Mouse (Mus musculus) liver, embryonic 16.5 days (tissue): ENCODE data around the gene Evl. TPM values are rescaled to one million over a fixed set of nuclear protein-coding genes. Genes with fewer than 3 reads are reported as not detected.

ENCODE experiments used
- ATAC-seq: fragments of 200-750 bp; cut with Nextera tagmentation; 2 replicates; pipeline ENCODE4 v1.8.0; 2017; ENCODE audit warnings: low read depth, mild to moderate bottlenecking, moderate number of reproducible peaks, moderate library complexity
- H3K27ac ChIP-seq: fragments of 300-500 bp; sonication (generic); 2 replicates; pipeline ENCODE4 v1.5.1; 2014; ENCODE audit warnings: mild to moderate bottlenecking, low read length
- H3K27me3 ChIP-seq: fragments of 300-500 bp; sonication (generic); 2 replicates; pipeline ENCODE4 v1.6.1; 2014; ENCODE audit warnings: low read depth, low read length, mixed read lengths; ENCODE audit not compliant: control insufficient read depth, insufficient read depth
- H3K36me3 ChIP-seq: fragments of 300-500 bp; sonication (generic); 2 replicates; pipeline ENCODE4 v1.6.1; 2014; ENCODE audit warnings: mild to moderate bottlenecking; ENCODE audit not compliant: control insufficient read depth, insufficient read depth
- H3K4me1 ChIP-seq: fragments of 300-500 bp; sonication (generic); 2 replicates; pipeline ENCODE4 v1.6.1; 2014; ENCODE audit warnings: low read depth, low read length, mixed read lengths; ENCODE audit not compliant: control insufficient read depth
- H3K4me2 ChIP-seq: fragments of 300-500 bp; sonication (generic); 2 replicates; pipeline ENCODE4 v1.6.1; 2014; ENCODE audit warnings: low read depth, low read length, mixed read lengths
- H3K4me3 ChIP-seq: fragments of 300-500 bp; sonication (generic); 2 replicates; pipeline ENCODE4 v1.5.1; 2014; ENCODE audit warnings: low read depth, mild to moderate bottlenecking, low read length
- H3K9ac ChIP-seq: fragments of 300-500 bp; sonication (generic); 2 replicates; pipeline ENCODE4 v1.6.1; 2014; ENCODE audit warnings: low read depth, low read length
- H3K9me3 ChIP-seq: fragments of 300-500 bp; sonication (generic); replicated peaks from 2 replicates; pipeline ENCODE4 v1.6.1; 2016; ENCODE audit warnings: low read length; ENCODE audit not compliant: control insufficient read depth
- WGBS: fragments of 180-500 bp; shearing (Covaris S2); extraction: QIAGEN DNeasy Blood & Tissue Kit; methylation state at CpG from one replicate; pipeline ENCODE4 v1.1.7; 2014; ENCODE audit not compliant: insufficient replicate concordance; 5-methylcytosine and 5-hydroxymethylcytosine counted together
- polyA plus RNA-seq: library from polyadenylated mRNA; unstranded; fragments of >200 nt; fragmentation: Nextera tagmentation; extraction: Ambion mirVana; gene quantifications from 2 replicates; pipeline ENCODE4 v1.2.1, GENCODE M21; 2015

Evl gene
- polyA plus RNA-seq, 1 experiment from 2014 or later, result 8.0 TPM

GRCm38 (mm10) chr12:108693592-108693991 lies 139.1 kb downstream of the Evl start:
- H3K27ac ChIP-seq, result no peak overlapping the region
- ATAC-seq, result no peak
- 59% methylated on average over 2 of the region's 2 CpGs for WGBS
- H3K4me3 ChIP-seq, result no peak overlapping the region
- H3K27me3 ChIP-seq, result no peaks in the 10 kb centered on the region
- no peaks in the 10 kb centered on the region for H3K36me3 ChIP-seq
- no peak overlapping the region for H3K9ac ChIP-seq
- no peaks in the 10 kb centered on the region for H3K9me3 ChIP-seq
- H3K4me1 ChIP-seq, result no peaks in the 10 kb centered on the region
- H3K4me2 ChIP-seq, result no peak overlapping the region

GRCm38 (mm10) chr12:108694223-108694622 lies 139.7 kb downstream of the Evl start:
- H3K27ac ChIP-seq, result no peak overlapping the region
- H3K36me3 ChIP-seq, result no peaks in the 10 kb centered on the region
- no peaks in the 10 kb centered on the region for H3K9me3 ChIP-seq
- H3K4me1 ChIP-seq, result no peaks in the 10 kb centered on the region
- ATAC-seq, result no peak
- H3K9ac ChIP-seq, result no peak overlapping the region
- 79% methylated on average over 1 of the region's 1 CpGs for WGBS
- no peaks in the 10 kb centered on the region for H3K27me3 ChIP-seq
- no peak overlapping the region for H3K4me2 ChIP-seq
- no peak overlapping the region for H3K4me3 ChIP-seq

- Histone ChIP-seq H3K4me1 (no peaks in the 10 kb centered on the region), H3K9ac (no peak overlapping the region), H3K4me3 (no peak overlapping the region), H3K27me3 (peaks cover 19% of the 10 kb centered on the region), H3K36me3 (no peaks in the 10 kb centered on the region), H3K27ac (no peak overlapping the region), H3K4me2 (no peak overlapping the region), H3K9me3 (no peaks in the 10 kb centered on the region)
- ATAC-seq, result no peak
- WGBS, result 66% methylated on average over 11 of the region's 11 CpGs
Observed at GRCm38 (mm10) chr12:108698697-108699471, 144.4 kb downstream of the Evl start.

- Histone ChIP-seq H3K36me3 (no peaks in the 10 kb centered on the region), H3K4me1 (no peaks in the 10 kb centered on the region), H3K27me3 (peaks cover 19% of the 10 kb centered on the region), H3K27ac (no peak overlapping the region), H3K9ac (no peak overlapping the region), H3K4me3 (no peak overlapping the region), H3K4me2 (no peak overlapping the region), H3K9me3 (no peaks in the 10 kb centered on the region)
- no peak for ATAC-seq
- WGBS, result 52% methylated on average over 10 of the region's 10 CpGs
Observed at GRCm38 (mm10) chr12:108699576-108699975, 145.1 kb downstream of the Evl start.

GRCm38 (mm10) chr12:108700037-108700436 lies 145.5 kb downstream of the Evl start:
- no peaks in the 10 kb centered on the region for H3K4me1 ChIP-seq
- H3K36me3 ChIP-seq, result no peaks in the 10 kb centered on the region
- 21% methylated on average over 5 of the region's 5 CpGs for WGBS
- no peaks in the 10 kb centered on the region for H3K9me3 ChIP-seq
- H3K27ac ChIP-seq, result no peak overlapping the region
- H3K9ac ChIP-seq, result no peak overlapping the region
- H3K4me3 ChIP-seq, result no peak overlapping the region
- no peak overlapping the region for H3K4me2 ChIP-seq
- ATAC-seq, result no peak
- H3K27me3 ChIP-seq, result peaks cover 19% of the 10 kb centered on the region

GRCm38 (mm10) chr12:108701221-108701620 lies 146.7 kb downstream of the Evl start:
- WGBS, result 32% methylated on average over 2 of the region's 2 CpGs
- no peak overlapping the region for H3K4me2 ChIP-seq
- H3K27me3 ChIP-seq, result peaks cover 19% of the 10 kb centered on the region
- H3K9ac ChIP-seq, result no peak overlapping the region
- H3K27ac ChIP-seq, result no peak overlapping the region
- no peaks in the 10 kb centered on the region for H3K36me3 ChIP-seq
- no peaks in the 10 kb centered on the region for H3K4me1 ChIP-seq
- H3K4me3 ChIP-seq, result no peak overlapping the region
- no peak for ATAC-seq
- H3K9me3 ChIP-seq, result no peaks in the 10 kb centered on the region

GRCm38 (mm10) chr12:108702185-108702584 lies 147.7 kb downstream of the Evl start, which contains the start of gene Degs2:
Gene Degs2 (minus strand): TSS chr12:108702315.
- Histone ChIP-seq H3K4me3 (no peak within 1 kb of the TSS; the same call in 1 of the 2 replicates), H3K27me3 (peaks cover 19% of the 10 kb centered on the region), H3K27ac (no peak within 1 kb of the TSS), H3K4me1 (no peaks in the 10 kb centered on the region), H3K9ac (no peak within 1 kb of the TSS), H3K36me3 (no peaks in the 10 kb centered on the region), H3K4me2 (peak within 1 kb of the TSS; percentile 36), H3K9me3 (no peaks in the 10 kb centered on the region)
- 5% methylated on average over 32 of the region's 32 CpGs for WGBS
- ATAC-seq, result peak; percentile 11; the same call in 1 of the 2 replicates

GRCm38 (mm10) chr12:108705486-108705885 lies 151.0 kb downstream of the Evl start:
- Histone ChIP-seq H3K4me2 (no peak overlapping the region), H3K9me3 (no peaks in the 10 kb centered on the region), H3K4me3 (no peak overlapping the region), H3K27ac (no peak overlapping the region), H3K9ac (no peak overlapping the region), H3K27me3 (peaks cover 19% of the 10 kb centered on the region), H3K36me3 (no peaks in the 10 kb centered on the region), H3K4me1 (no peaks in the 10 kb centered on the region)
- ATAC-seq, result no peak
- WGBS, result 49% methylated on average over 6 of the region's 6 CpGs

- Histone ChIP-seq H3K4me2 (no peak overlapping the region), H3K27me3 (peaks cover 15% of the 10 kb centered on the region), H3K9me3 (no peaks in the 10 kb centered on the region), H3K27ac (no peak overlapping the region), H3K4me3 (no peak overlapping the region), H3K36me3 (no peaks in the 10 kb centered on the region), H3K9ac (no peak overlapping the region), H3K4me1 (no peaks in the 10 kb centered on the region)
- WGBS, result 35% methylated on average over 7 of the region's 7 CpGs
- ATAC-seq, result no peak
Observed at GRCm38 (mm10) chr12:108706129-108706528, 151.6 kb downstream of the Evl start.
